Mouse (Mus musculus) cerebellum, adult 2 months (tissue): ENCODE measurements around the gene Sbf2.

ENCODE experiments used
- CTCF ChIP-seq: fragments of 200-500 bp; IDR thresholded peaks from 2 replicates; pipeline ENCODE4 v1.5.1; 2011; ENCODE audit warnings: low read depth, mild to moderate bottlenecking, control low read depth, low read length, moderate library complexity, borderline replicate concordance; ENCODE audit not compliant: insufficient read depth
- POLR2A ChIP-seq: fragments of 200-500 bp; IDR thresholded peaks from 2 replicates; pipeline ENCODE4 v1.6.1; 2011; ENCODE audit warnings: low read length, control low read depth, borderline replicate concordance; ENCODE audit not compliant: insufficient read depth

DNA sequence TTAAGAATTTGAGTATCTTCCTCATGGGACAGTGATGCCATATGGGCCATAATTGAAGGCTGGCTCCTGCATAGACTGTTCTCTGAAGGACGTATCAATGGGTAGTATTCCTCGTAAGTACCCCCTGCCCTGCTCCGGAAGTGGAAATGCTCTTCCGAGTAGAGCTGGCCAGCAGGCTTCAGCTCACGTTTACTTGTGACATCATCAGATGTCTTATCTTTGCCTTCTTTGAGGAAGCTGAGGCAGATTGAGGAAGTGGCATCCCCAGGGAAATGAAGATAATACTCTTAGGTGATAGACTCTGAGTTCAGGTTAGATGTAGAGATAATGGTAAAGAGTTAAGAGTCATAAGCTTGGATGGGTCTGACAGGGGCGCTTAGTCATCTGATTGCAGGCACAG is 31.1 kb upstream of the Sbf2 start:
- TF ChIP-seq CTCF = no peak
- no peak for TF ChIP-seq POLR2A
